Mouse (Mus musculus): ENCODE data around the gene Sct.
A peak's percentile ranks its signal among the peaks of the same experiment; 100 is the strongest.

Gene Sct

GRCm38 (mm10) chr7:141278766-141279590 lies at the start of gene Sct:
Gene Sct (minus strand): TSS chr7:141279133.
- DNase-seq, result peak; percentile 74 to 80

GRCm38 (mm10) chr7:141328373-141328990 lies 49.5 kb upstream of the Sct start:
- DNase-seq, result no peak

GRCm38 (mm10) chr7:141327469-141328372 lies 48.8 kb upstream of the Sct start, which contains the start of the genes Deaf1 and Tmem80:
Gene Deaf1 (minus strand): TSS chr7:141327690.
Gene Tmem80 (plus strand): TSS chr7:141327739.
- peak; percentile 100 for DNase-seq

GRCm38 (mm10) chr7:141326546-141327446 lies 47.9 kb upstream of the Sct start:
- no peak for DNase-seq

DNA sequence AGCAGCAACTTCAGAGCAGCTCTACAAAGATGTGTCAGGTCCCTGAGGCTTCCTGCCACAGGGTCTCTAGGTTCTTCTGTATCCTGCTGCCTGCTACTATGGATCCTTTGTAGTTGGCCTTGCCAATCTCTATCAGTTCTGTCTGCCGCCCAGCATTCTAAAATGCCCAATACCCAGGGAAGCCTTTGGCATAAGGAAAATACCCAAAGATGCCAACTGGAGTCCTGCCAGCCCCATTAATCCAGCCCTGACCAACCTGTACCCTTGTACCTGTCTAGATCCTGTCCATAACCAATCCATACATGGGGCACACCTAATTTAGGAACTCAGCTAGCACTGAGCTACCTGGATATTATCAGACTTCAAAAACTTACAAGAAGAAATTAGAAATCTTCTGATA lies 45.8 kb upstream of the Sct start:
- DNase-seq, result peak; percentile 38 to 58

GRCm38 (mm10) chr7:141319446-141319845 lies 40.5 kb upstream of the Sct start:
- no peak for DNase-seq

- DNase-seq, result no peak
Measured at GRCm38 (mm10) chr7:141317619-141318132, 38.7 kb upstream of the Sct start.

DNA sequence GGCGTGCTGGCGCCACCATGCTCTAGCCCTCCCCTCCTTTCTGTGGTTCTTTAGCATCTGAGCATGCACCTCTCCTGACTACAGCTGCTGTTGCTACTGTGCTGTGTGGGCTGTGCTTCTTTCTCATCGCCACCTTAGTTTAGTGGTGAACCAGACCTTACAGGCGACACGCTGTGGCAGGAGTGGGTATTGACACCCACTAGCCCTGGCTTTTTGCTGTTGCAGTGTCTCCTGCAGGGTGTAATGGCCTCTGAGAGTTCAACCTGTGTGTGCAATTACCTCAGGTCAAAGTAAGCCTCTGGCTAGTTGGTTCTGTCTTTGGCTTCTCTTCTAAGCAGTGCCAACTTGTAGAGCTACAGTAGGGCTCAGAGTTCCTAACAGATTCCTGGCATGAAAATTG lies 37.0 kb upstream of the Sct start:
- peak; percentile 55 to 72 for DNase-seq

DNA sequence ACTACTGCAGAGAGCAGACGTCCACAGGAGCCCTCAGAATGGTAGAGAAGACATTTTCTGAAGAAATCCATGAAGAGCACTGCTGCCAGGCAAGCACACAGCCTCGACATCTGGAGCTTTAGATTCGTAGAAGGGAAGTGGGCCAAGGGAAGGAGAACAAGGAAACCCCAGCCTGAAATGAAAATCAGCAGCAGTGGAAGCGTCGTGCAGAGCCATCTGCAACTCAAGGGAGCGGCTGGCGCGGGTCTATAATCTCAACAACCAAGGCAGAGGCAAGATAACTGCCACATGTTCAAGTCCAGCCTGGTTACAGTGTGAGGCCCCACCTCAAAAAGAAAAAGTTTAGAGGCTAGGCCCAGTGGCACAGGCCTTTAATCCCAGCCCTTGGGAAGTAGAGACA lies 36.1 kb upstream of the Sct start:
- no peak for DNase-seq

GRCm38 (mm10) chr7:141314416-141314815 lies 35.5 kb upstream of the Sct start:
- DNase-seq, result no peak

DNA sequence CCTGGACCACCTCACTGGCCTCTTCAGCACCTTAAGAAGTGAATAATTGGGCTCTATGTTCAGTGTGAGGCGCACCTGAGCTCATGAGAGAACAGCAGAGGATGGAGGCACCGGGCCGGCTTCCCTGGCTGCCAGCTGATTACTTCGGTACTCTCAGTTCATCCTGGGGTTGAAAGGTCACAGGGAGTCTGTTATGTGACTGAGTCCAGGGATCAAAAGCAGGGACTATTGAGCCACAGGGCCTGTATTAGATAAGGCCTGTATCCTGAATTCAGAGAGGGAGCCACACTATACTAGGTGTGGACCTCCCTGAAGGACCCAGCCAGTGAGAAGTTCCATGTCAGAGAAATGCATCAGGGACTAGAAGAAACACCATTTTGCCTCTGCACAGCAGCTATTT lies 25.6 kb upstream of the Sct start:
- DNase-seq, result no peak

- no peak for DNase-seq
Measured at GRCm38 (mm10) chr7:141302702-141303268, 23.9 kb upstream of the Sct start.

GRCm38 (mm10) chr7:141301386-141301785 lies 22.5 kb upstream of the Sct start:
- DNase-seq, result peak; percentile 87 to 88

DNA sequence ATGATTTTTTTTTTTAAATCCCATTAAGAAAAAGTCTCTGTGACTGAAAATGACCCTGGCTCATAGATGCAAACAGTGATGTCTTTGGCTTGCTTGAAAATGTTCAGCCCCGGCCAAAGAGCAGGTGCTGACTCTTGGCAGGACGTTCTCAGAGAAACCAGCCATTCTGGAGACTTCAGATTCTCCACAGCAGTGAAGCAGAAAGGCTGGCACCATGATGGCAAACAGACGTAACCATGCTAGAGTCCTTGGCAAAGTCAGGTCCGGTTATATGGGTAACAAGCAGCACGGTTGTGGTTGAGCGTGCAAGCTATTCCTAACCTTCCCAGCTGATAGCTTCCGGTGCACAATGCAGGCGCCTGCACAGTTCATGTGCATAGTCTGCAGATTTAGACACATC lies 20.2 kb upstream of the Sct start:
- DNase-seq, result peak; percentile 75 to 80

DNA sequence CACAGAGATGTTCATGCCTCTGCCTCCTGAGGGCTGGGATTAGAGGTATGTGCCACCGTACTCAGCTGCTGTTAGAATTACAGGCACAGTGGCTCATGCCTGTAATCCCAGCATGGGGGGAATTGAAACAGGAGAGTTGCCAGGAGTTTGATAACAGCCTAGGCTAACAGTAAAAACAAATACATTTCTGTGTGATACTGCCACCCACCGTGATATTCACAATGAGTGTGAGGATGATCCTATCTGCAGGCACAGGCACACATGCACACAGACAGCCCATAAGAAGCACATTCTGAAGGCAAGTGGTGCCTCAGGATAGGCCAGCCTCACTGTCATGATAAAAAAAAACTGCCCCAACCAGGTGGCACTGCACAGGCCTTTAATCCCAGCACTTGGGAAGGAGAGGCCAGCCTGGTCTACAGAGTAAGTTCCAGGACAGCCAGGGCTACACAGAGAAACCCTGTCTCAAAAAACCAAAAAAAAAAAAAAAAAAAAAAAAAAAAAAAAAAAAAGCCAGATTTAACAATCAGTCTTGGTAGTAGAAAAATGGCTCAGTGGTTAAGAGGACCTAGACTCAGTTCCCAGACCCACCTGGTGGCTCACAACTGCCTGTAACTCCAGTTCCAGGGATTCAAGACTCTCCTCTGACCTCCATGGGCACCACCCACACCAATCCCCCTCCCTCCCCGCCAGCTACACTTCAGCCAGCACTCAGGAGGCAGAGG lies 19.2 kb upstream of the Sct start:
- no peak for DNase-seq

DNA sequence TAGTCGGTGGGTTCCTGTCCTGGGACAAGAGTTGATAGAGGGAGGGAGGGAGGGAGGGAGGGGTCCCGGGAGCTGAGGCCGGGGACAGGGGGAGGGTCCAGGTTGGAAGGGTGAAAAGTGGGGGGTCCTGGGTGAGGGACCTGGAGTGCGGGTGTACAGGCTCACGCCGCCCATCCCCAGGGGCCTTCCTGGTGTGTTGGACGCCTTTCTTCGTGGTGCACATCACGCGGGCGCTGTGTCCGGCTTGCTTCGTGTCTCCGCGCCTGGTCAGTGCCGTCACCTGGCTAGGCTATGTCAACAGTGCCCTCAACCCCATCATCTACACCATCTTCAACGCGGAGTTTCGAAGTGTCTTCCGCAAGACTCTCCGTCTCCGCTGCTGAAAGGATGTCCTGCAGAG lies 15.5 kb upstream of the Sct start:
- no peak for DNase-seq

- DNase-seq, result peak; percentile 44 to 48
Measured at GRCm38 (mm10) chr7:141293852-141294471, 15.0 kb upstream of the Sct start.

GRCm38 (mm10) chr7:141292583-141293388 lies 13.9 kb upstream of the Sct start:
- DNase-seq, result no peak

GRCm38 (mm10) chr7:141291921-141292582 lies 13.1 kb upstream of the Sct start, which contains the start of gene Drd4:
Gene Drd4 (plus strand): TSS chr7:141292006.
- no peak for DNase-seq
